Mouse (Mus musculus): ENCODE data around the gene Fam189b. TPM values are rescaled to one million over a fixed set of nuclear protein-coding genes. Genes with fewer than 3 reads are reported as not detected.

Fam189b gene
- polyA plus RNA-seq, 1 experiment = 21.7 TPM

DNA sequence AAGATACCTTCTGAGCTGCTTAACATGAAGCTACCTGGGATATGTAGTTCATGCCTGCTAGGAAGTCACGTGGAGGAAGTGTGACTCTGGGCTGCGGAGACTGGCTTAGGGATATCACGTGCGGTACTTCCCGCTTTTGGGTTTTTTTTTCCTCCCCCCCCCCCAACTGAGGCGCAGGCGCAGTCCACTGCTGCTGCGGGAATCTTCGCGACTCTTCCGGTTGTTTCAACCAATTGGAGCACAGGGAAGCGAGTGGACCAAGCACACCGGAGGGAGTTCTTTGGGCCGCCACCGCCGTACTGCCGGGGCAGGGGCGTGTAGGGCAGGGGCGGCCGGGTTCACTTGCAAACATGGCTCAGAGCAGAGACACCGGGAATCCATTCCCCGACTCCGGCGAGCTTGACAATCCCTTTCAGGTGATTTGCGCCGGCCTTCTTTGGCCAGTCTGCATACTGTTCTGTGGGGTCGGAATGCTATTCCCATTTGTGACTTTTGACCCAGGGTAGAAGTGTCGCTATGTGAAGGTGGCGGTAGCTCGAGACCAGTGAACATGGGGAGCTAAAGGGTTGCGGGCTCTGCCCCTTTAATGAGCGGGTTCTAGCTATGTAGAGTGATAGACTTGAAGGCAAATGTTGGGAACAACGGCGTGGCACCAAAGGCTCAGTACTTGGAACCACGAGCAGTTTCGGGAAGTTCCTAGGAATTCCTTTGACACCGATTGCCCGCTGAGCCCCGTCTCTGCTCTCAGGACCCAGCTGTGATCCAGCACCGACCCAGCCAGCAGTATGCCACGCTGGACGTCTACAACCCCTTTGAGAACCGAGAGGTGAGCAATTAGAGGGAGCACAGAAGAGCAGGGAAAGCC, 5.5 kb upstream of the Fam189b start, which contains the start of gene Scamp3:
Gene Scamp3 (plus strand): TSS at position 232 of the 865 bp plus-strand sequence.
- H3K27ac ChIP-seq (ENCODE audit: insufficient read depth, low read length) = peak within 1 kb of the TSS; percentile 34; the same call in 1 of the 2 replicates
- peaks cover 45% of the 10 kb centered on the region for H3K36me3 ChIP-seq (ENCODE audit: control insufficient read depth, insufficient read depth, low read length, poor library complexity, severe bottlenecking)
- no peaks in the 10 kb centered on the region for H3K27me3 ChIP-seq (ENCODE audit: control insufficient read depth, insufficient read depth, low read length, poor library complexity, severe bottlenecking)
- TF ChIP-seq POLR2A (IDR thresholded peaks at IDR 0.05; ENCODE audit: insufficient read depth, low read length) = no peak
- no peak for TF ChIP-seq CTCF (IDR thresholded peaks at IDR 0.05; ENCODE audit: low read depth, low read length)
- no peak for TF ChIP-seq EP300 (IDR thresholded peaks at IDR 0.05; ENCODE audit: insufficient read depth, low read depth, low read length)
- peaks cover 1% of the 10 kb centered on the region for H3K4me1 ChIP-seq (ENCODE audit: control insufficient read depth, insufficient read depth, low read length)
- peak within 1 kb of the TSS; percentile 94 for H3K4me3 ChIP-seq (ENCODE audit: low read depth, low read length)
- H3K9me3 ChIP-seq (replicated peaks; ENCODE audit: control insufficient read depth, insufficient read depth, low read length, poor library complexity, severe bottlenecking) = no peaks in the 10 kb centered on the region
- H3K9ac ChIP-seq (ENCODE audit: low read depth, poor library complexity, severe bottlenecking) = peak within 1 kb of the TSS; percentile 85

DNA sequence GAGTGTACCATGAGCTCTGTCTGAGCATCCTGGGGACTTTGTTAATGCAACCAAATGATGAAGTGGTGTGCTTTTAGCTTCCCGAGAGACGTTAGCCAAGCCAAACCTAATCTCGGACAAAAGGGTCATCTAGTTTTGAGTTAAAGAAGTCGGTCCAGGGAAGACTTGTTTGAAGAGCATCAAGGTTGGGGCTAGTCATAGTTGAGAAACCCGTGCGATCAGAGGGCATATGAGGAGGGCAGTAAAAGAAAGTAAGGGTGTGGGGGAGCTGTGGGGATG, 4.9 kb upstream of the Fam189b start:
- TF ChIP-seq POLR2A (IDR thresholded peaks at IDR 0.05; ENCODE audit: insufficient read depth, low read length) = no peak
- no peak for TF ChIP-seq CTCF (IDR thresholded peaks at IDR 0.05; ENCODE audit: low read depth, low read length)
- TF ChIP-seq EP300 (IDR thresholded peaks at IDR 0.05; ENCODE audit: insufficient read depth, low read depth, low read length) = no peak
- Histone ChIP-seq H3K4me1 (ENCODE audit: control insufficient read depth, insufficient read depth, low read length) (peaks cover 1% of the 10 kb centered on the region), H3K9me3 (replicated peaks; ENCODE audit: control insufficient read depth, insufficient read depth, low read length, poor library complexity, severe bottlenecking) (no peaks in the 10 kb centered on the region), H3K27me3 (ENCODE audit: control insufficient read depth, insufficient read depth, low read length, poor library complexity, severe bottlenecking) (no peaks in the 10 kb centered on the region), H3K27ac (ENCODE audit: insufficient read depth, low read length) (0 out of 2 replicates have a peak overlapping the region, but pooled peaks have one; percentile 32), H3K9ac (ENCODE audit: low read depth, poor library complexity, severe bottlenecking) (peak overlapping the region; percentile 85), H3K4me3 (ENCODE audit: low read depth, low read length) (peak overlapping the region; percentile 94), H3K36me3 (ENCODE audit: control insufficient read depth, insufficient read depth, low read length, poor library complexity, severe bottlenecking) (peaks cover 40% of the 10 kb centered on the region)

DNA sequence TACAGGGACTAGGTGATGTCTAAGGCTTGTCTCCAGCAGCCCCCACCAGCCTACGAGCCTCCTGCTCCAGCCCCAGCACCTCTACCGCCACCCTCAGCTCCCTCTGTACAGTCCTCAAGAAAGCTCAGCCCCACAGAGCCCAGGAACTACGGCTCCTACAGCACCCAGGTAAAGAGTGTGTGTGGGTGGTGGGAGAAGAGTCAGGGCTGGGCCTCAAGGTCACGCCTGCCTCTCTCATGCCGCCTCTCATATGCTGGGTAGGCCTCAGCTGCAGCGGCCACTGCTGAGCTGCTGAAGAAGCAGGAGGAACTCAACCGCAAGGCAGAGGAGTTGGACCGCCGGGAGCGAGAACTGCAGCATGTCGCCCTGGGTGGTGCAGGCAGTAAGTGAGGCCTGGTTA, 3.9 kb upstream of the Fam189b start:
- H3K27ac ChIP-seq (ENCODE audit: insufficient read depth, low read length) = no peak overlapping the region
- peaks cover 1% of the 10 kb centered on the region for H3K4me1 ChIP-seq (ENCODE audit: control insufficient read depth, insufficient read depth, low read length)
- no peak overlapping the region for H3K4me3 ChIP-seq (ENCODE audit: low read depth, low read length)
- no peak for TF ChIP-seq EP300 (IDR thresholded peaks at IDR 0.05; ENCODE audit: insufficient read depth, low read depth, low read length)
- TF ChIP-seq POLR2A (IDR thresholded peaks at IDR 0.05; ENCODE audit: insufficient read depth, low read length) = no peak
- no peak for TF ChIP-seq CTCF (IDR thresholded peaks at IDR 0.05; ENCODE audit: low read depth, low read length)
- no peak overlapping the region for H3K9ac ChIP-seq (ENCODE audit: low read depth, poor library complexity, severe bottlenecking)
- no peaks in the 10 kb centered on the region for H3K9me3 ChIP-seq (replicated peaks; ENCODE audit: control insufficient read depth, insufficient read depth, low read length, poor library complexity, severe bottlenecking)
- peaks cover 31% of the 10 kb centered on the region for H3K36me3 ChIP-seq (ENCODE audit: control insufficient read depth, insufficient read depth, low read length, poor library complexity, severe bottlenecking)
- no peaks in the 10 kb centered on the region for H3K27me3 ChIP-seq (ENCODE audit: control insufficient read depth, insufficient read depth, low read length, poor library complexity, severe bottlenecking)

DNA sequence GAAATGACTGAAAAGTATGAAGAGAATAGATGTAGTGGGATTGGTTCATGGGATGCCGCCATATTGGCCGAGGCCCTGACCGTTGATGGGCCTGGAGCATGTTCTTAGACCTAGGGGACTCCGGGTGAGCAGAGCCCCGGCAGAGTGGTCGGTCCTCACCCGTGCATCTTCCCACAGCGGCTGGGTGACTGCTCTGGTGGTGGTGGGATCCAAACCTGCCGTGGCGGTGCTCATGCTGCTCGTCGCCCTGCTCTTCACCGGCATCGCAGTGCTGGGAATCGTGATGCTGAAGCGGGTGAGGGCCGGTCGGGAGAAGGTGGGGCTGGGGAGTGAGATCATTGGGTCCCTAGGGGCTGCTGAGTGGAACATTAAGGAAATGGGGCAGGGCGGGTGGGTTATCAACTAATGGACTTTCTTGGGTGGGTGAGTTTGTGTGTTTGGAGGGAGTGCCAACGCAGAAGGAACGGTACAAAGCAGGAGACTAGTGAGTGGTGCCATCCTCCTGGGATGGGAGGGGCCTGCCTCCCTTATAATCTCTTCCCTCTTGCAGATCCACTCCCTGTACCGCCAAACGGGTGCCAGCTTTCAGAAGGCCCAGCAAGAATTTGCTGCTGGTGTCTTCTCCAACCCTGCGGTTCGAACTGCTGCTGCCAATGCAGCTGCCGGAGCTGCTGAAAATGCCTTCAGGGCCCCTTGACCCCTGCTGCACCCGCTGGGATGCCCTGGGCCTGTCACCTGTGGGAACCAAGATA, 1.0 kb upstream of the Fam189b start:
- TF ChIP-seq POLR2A (IDR thresholded peaks at IDR 0.05; ENCODE audit: insufficient read depth, low read length) (no peak), CTCF (IDR thresholded peaks at IDR 0.05; ENCODE audit: low read depth, low read length) (no peak), EP300 (IDR thresholded peaks at IDR 0.05; ENCODE audit: insufficient read depth, low read depth, low read length) (no peak)
- Histone ChIP-seq H3K9ac (ENCODE audit: low read depth, poor library complexity, severe bottlenecking) (0 out of 2 replicates have a peak overlapping the region, but pooled peaks have one; percentile 6), H3K4me1 (ENCODE audit: control insufficient read depth, insufficient read depth, low read length) (peaks cover 4% of the 10 kb centered on the region), H3K27me3 (ENCODE audit: control insufficient read depth, insufficient read depth, low read length, poor library complexity, severe bottlenecking) (no peaks in the 10 kb centered on the region), H3K27ac (ENCODE audit: insufficient read depth, low read length) (no peak overlapping the region), H3K36me3 (ENCODE audit: control insufficient read depth, insufficient read depth, low read length, poor library complexity, severe bottlenecking) (peaks cover 6% of the 10 kb centered on the region), H3K4me3 (ENCODE audit: low read depth, low read length) (peak overlapping the region; percentile 41), H3K9me3 (replicated peaks; ENCODE audit: control insufficient read depth, insufficient read depth, low read length, poor library complexity, severe bottlenecking) (no peaks in the 10 kb centered on the region)

DNA sequence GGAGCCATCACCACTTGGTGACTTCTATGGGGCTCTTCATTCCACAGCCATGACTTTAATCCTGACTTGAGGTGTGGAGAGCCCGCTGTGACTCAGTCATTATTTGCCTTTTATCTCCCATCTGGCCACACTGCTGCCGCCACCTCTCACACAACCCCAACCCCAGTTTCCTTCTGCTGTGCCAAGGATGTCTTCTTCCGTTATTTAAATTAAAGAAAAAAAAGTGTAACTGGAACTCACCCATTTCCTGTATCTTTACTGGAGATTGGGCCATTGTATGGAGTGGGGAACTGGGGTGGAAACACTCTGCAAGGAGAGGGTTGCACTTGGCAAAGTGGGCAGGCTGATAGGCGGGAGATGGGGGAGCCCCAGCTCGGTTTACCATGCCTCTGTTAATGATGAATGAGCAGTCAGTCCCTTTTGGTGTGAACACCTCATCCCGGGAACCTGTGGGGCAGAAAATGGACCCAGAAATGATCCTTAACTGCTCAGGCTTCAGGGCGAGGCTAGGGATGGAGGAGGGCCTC, 349 bp upstream of the Fam189b start:
- Histone ChIP-seq H3K9me3 (replicated peaks; ENCODE audit: control insufficient read depth, insufficient read depth, low read length, poor library complexity, severe bottlenecking) (no peaks in the 10 kb centered on the region), H3K27me3 (ENCODE audit: control insufficient read depth, insufficient read depth, low read length, poor library complexity, severe bottlenecking) (no peaks in the 10 kb centered on the region), H3K4me1 (ENCODE audit: control insufficient read depth, insufficient read depth, low read length) (peaks cover 4% of the 10 kb centered on the region), H3K27ac (ENCODE audit: insufficient read depth, low read length) (no peak overlapping the region), H3K36me3 (ENCODE audit: control insufficient read depth, insufficient read depth, low read length, poor library complexity, severe bottlenecking) (peaks cover 6% of the 10 kb centered on the region), H3K9ac (ENCODE audit: low read depth, poor library complexity, severe bottlenecking) (0 out of 2 replicates have a peak overlapping the region, but pooled peaks have one; percentile 6), H3K4me3 (ENCODE audit: low read depth, low read length) (no peak overlapping the region)
- no peak for TF ChIP-seq EP300 (IDR thresholded peaks at IDR 0.05; ENCODE audit: insufficient read depth, low read depth, low read length)
- TF ChIP-seq POLR2A (IDR thresholded peaks at IDR 0.05; ENCODE audit: insufficient read depth, low read length) = no peak
- TF ChIP-seq CTCF (IDR thresholded peaks at IDR 0.05; ENCODE audit: low read depth, low read length) = no peak
